Mouse (Mus musculus) layer of hippocampus, adult 18-20 months (tissue): ENCODE data around the gene Lgals2. TPM values are rescaled to one million over a fixed set of nuclear protein-coding genes. Genes with fewer than 3 reads are reported as not detected.
A peak's percentile ranks its signal among the peaks of the same experiment; 100 is the strongest.
"Not testable (repeated sequence)": the region's sequence is repeated elsewhere in the genome, so short reads cannot be mapped to it uniquely, and the experiment has no call there.

Experiments
- DNase-seq, 2 experiments: peaks; one replicate each; pipeline ENCODE4 v3.0.0; 2022; ENCODE audit warnings: low spot score in 2 of 2
- total RNA-seq, 2 experiments: library from RNA; stranded (reverse); gene quantifications; 2 replicates each; pipeline ENCODE4 v1.2.3; 2021

Lgals2 gene
- total RNA-seq, 2 experiments from 2014 or later, result not detected

DNA sequence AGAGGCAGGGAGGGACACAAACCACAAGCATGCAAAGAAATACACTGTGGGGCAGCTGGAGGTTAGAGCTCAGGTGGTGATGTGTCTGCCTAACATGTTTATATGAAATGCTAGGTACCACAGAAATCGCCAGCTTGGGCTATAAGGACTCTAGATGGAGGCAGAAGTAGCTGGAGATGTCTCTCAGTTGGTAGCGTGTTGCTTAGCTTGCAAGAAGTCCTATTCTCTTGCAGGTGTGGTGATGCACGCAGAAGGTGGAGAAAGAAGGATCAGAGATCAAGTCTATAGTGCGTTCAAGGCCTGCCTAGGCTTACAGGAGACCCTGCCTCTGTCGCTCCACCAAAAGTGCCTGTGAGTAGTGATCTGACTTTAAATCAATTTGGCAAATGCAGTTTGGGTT lies 20.2 kb upstream of the Lgals2 start:
- DNase-seq, result no peak

DNA sequence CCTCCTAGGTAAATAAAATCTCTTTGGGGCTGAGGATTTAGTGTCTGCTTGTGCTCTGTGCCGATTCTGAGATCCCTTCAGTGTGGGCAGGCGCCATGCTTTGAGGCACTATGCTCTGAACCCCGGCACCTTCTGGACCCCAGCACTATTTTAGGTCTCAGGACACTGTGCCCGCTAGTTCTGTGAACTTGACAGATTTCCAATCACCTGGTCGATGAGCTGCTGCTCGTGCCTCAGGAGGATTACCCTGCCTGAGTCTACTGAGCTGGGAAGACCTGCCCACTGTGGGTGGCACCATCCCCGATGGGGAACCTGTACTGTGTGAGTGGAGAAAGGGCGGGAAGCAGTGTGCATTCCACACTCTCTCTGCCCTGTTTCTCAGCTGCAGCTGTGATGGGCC lies 19.7 kb upstream of the Lgals2 start:
- no peak for DNase-seq

DNA sequence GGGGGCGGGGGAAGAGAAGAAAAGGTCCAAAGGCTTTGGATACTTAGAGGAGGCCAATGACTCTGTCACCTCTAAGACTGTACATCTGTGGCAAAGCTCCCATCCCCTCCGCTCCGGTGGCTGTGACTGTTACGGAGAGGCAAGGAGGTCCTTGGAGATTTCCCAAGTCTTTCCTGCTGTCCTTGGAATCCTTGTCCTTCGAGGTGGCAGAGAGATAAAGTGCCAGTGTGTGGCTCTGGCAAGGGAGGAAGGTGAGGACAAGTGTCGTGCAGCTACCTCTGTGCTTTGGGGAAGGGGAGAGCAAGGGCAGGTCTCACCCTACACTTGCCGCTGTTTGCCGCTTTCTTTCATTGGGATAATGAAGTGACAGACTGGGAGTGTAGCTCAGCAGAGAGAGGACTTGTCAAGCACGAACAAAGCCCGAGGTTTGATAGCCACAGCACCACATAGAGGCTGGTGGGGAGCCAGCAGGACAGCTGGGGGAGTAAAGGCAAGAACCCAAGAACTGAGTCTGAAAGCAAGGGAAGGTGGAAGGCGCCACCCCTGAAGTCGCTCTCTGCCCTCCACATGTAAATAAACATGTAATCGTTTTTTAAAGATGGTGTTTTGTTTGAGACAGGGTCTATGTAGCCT lies 18.6 kb upstream of the Lgals2 start:
- DNase-seq, result no peak

DNA sequence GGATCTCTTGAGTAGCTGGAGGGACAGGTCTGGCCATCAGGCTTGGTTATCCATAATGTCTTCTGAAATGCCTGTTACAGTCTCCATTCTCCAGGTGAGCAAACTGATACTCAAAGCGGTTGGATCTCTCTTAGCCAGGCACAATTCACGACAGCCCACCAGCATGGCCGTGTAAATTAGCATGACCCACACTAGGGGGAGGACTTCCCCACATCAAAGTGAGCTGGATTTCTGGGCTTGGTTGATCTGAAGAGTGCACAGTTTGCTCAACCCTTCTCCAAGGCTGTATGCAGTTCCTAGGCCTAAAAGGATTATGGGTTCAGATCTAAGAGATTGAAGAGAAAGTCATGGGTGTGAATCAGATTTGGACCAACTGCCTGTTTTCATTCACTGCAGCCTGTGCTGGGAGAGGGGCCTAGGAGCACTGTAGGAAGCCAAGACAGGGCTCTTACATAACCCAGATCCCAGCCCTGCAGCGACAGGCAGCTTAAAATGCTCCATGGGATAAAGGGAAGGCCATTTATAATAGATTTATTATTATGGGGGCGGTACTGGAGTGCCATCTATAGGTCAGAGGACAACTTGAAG lies 16.8 kb upstream of the Lgals2 start:
- no peak for DNase-seq

DNA sequence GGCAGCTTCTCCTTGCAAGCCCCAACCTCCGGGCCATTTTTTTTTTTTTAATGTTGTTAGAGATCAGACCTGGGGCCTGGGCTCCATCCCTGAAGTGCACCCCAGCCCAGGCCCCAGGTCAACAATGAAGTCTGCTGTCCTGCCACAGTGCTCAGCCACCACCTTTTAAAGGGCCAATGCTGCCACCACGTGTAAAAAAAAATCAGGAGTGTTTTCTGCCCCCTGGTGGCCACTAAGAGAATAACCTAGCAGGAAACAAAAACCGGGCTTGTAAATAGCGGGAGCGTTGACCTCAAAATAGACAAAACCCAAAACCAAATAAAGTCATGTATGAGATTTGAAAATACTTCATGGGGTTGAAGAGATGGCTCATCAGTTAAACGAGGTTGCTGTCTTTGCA lies 14.4 kb upstream of the Lgals2 start:
- peak in 1 of 2 experiments; percentile 65 for DNase-seq

DNA sequence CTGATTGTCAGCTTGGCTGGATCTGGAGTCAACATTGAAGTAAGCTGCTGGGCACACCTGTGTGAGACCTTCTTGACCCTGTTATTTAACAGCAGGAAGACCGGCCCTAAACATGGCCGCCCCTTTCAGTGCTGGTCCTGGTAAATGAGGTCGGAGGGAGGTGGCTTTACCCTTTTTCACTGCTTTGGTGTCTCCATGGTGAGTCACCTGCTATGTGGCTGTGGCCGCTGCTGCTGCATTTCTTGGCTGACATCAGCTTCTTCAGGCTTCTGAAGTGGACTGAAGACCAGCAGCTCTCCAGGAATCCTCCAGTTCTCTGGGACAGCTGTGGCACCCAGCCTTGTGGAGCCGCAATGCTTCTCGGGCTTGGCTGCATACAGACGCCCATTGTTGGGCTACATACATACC lies 13.5 kb upstream of the Lgals2 start:
- no peak for DNase-seq

DNA sequence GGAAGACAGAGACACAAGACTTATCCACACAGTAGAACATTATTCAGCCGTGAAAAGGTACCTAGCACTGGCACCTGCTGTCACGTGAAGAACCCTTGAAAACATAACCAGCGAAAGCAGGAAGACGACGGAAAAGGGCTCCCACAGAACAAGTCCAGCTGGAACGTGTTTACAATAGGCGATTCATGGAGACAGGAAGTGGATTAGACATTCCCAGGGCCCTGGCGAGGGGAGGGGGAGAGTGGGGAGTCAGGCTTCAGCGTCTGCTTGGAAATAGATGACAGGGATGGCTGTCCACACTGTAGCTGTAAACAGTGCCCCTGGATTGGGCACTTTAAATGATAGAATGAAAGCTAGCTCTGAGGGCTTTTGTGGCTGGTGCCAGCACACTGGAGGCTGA lies 13.1 kb upstream of the Lgals2 start:
- DNase-seq, result no peak

DNA sequence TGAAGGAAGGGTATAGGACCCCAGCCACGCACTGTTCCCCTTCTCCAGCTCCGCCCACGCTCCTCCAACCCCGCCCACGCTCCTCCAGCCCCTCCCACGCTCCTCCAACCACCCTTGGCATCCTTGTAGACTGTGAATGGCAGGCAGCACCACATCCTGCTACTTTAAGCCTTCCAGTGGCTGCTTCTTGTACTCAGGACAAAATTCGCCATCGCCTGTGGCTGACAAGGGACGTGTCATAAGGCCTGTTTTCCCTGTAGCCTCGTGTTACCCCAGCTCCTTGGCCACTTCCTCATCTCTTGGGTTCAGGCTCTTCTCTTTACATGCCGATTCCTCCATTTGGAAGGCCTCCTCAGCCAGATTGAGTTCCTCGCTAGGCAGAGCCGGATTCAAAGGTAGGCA lies 8.5 kb upstream of the Lgals2 start:
- DNase-seq, result no peak

DNA sequence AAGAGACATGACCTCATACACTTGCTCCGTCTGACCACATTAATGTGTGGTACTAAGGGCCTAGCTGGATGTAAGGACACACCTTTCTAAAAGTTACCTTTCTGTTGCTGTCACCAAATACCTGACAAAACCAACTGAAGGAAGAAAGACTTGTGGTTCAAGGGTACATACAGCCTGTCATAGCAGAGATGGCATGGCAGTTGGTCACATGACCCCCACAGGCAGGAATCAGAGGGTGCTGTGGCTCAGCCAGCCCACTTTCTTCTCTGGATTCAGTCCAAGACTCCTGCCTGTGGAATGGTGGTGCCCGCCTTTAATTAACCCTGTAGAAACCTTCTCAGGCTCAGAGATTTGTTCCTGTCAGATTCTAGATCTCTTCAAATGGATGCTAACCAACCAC lies 7.8 kb upstream of the Lgals2 start:
- no peak for DNase-seq

DNA sequence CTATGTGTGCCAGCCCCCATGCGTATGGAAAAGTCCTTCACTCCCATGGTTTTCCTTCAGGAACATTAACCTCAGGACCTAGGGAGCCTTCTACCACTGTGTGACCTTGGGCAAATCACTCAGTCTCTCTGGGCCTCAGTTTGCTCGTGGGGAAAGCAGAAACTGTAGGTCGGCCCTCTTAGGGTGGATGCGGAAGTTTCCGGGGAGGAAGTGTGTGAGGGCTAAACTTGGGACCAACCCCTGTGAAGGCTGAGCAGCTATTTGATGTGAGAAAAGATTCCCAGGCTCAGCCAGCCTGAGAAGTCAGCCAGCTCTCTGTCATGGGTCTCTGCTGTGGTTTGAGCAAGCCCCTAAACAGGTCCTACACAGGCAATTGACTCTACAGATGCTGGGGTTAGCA lies 7.0 kb upstream of the Lgals2 start:
- no peak for DNase-seq

DNA sequence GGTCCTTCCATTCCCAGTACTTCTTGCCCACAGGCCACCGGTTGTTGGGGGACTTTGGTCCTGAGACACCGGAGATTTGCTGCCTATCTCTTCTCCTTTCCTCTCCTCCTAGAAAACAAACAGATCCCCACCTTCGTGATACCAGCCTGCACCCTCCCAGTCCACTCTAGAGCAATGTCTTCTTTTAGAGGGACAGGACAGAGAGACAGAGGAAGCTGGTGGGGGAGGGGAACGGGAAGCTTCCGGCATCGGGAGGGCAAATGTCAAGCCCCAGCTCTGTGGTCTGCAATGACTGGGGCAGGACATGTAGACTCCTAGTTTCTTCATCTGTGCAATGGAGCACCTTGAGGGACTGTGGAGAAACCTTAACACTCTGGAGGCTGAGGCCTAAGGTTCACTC lies 4.4 kb upstream of the Lgals2 start:
- DNase-seq, result no peak

DNA sequence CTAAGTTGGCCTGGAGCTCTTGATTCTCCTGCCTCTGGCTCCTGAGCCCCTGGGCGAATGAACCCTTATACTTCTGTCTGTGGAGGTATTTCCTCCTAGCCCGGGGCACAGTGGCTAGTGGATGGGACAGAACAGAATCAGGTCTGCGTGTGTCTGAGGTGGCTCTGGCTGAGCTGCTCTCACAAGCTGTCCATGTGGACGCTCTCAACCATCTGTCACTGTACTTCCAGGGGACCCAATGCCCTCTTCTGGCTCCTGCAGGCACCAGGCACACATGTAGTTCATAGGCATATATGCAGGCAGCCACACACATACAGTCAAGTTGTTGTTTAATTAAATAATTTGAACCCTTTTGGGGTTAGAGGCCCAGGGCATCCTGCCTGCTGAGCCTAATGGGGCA lies 4.0 kb upstream of the Lgals2 start:
- DNase-seq, result no peak

DNA sequence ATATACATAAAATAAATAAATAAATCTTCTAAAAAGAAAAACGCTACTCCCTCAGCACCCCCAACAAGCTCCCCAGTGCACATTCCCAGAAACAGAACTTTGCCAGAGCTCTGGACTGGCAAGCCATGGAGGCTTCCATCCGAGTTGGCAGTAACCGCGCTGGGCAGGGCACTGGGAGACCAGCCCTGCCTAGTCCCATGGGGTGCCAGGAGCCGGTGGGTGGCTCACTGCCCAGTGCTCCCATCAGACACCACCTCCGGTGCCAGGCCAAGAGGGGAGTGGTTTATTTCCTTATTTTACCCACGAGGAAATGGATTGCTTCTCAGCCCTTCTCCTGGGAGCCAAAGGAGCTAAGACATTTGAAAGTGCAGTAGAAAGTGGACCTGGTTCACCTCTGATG lies 1.7 kb upstream of the Lgals2 start:
- DNase-seq, result peak in 1 of 2 experiments; percentile 63

DNA sequence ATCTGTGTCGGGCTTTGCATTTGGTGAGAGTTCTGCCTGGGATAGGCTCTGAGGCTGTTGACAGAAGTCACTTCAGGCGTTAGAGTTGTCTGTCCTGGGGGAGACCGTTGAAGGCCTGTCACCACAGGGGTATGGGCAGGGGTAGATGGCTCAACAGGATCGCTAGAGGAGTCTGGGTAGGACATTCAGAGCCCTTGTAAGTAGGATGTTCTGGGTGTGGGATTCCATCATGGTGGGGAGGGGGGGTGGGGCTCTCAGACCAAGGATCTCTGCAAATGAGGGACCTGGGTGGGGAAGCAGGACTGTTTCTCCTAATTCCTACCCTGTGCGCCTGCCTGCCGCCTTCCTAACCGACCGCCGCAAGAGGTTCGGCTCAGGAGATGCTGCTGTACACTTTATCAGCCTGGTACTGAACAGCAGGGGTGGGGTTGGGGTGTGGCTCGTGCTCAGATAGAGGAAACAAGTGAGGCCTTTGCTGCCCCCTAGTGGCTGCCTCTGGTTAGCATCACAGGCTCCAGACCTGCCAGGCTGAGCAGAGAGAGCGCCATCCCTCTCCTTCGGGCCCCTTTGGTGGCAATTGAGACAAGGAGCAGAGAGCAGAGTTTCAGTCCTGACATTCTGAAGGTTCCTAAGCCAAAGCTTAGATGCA lies 3.7 kb downstream of the Lgals2 start:
- peak; percentile 80 to 96 for DNase-seq

DNA sequence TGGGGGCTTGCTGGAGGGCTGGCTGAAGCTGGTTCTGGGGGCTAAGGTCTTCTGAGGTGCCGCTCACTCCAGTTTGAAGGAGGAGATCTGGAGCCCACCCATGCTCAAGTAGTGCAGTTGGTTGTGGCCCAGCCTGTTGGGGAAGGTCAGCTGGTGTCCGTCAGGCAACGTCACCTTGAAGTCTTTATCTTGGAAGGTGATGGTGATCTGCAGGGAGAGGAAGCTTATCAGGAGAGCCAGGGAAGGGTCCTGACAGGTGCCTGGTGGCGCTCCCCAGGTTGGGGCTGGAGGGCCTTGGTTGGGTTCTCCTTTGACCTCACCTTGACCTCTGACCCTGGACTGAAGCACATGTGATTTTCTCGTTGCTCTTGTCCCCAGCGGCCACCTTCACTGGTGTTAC lies 4.4 kb downstream of the Lgals2 start:
- DNase-seq, result no peak

DNA sequence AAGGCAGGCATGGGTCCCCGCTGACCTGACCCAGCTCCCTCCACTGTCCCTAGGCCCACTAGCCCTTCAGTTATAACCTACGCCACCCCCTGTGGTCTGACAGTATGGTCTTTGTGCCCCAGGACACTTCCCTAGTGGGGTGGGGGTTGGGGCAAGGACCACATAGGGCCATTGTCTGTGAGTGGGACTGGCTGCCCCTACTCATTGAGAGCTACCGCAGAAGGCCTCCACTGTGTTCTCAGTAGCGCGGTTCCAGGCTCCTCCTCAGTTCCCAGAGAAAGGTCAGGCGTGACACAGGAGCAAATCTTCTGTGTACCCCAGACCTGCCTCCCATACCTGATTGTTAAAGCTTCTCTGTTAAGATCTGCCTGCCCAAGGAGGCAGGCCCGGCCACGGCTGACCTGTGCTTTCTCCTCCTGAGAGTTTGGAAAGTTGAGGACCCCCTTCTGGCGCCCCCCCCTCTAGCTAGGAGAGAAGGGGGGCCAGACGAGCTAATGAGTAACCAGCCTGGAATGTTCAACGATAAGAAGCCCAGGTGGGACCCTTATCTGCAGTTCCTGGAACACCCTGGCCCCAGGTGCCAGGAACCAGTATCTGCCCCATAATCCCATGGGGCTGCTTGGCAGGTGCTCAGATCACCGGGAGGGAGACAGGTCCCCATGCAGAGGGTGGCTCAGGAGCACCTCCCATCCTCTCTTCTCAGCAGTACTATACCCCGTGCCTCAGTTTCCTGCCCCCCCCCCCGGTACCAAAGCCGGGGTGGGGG lies 5.1 kb downstream of the Lgals2 start:
- peak in 1 of 2 experiments; percentile 56 for DNase-seq

DNA sequence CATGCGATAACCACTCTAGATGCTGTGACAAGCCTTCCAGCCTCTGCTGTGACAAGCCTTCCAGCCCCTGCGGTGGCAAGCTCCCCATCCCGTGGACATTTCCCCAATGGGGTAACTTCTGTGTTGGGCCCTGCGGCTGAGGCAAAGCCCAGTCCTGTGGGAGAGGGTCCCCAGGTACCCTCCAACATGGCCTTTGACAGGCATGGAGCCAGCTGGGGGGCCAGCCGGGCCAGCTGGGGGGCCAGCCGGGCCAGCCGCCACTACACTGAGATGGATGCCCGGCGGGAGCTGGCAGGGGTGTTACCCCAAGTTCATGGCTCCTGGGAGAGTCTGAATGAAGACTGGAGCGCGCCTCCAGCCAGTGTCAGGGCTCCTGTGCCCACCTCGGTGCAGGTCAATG lies 5.8 kb downstream of the Lgals2 start:
- DNase-seq, result no peak

DNA sequence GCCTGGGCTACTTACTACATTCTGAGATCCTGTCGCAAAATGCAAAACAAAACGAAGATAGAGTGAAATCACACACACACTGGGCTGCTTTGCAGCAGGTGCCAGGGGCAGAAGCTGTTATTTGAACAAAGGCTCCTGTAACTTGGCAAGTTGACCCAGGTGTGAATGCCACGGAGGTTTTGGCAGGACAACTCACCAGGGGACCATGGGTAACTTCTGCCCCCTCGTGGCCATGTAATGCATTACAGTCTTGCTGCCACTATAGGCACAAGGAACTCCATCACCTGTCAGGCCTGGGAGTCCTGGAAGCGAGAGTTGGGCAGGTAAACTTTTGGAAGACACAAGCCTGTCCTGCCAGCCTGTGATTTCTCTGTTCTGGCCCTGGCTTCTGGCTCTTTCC lies 6.9 kb downstream of the Lgals2 start:
- peak; percentile 43 to 85 for DNase-seq

DNA sequence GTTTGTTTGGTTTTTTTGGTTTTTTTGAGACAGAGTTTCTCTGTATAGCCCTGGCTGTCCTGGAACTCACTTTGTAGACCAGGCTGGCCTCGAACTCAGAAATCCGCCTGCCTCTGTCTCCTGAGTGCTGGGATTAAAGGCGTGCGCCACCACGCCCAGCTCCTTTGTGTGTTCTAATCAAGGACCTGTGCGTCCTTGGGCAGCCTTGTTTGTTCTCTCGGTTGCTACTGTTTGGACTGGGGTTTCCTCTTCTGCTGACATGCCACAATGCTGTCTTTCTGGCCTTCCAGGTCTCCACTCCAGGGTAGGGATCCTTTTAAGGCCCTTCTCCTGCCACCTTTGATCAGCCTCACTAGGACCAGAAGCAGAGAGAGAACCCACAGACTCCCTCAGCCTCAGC lies 8.5 kb downstream of the Lgals2 start:
- DNase-seq, result not testable (repeated sequence)

DNA sequence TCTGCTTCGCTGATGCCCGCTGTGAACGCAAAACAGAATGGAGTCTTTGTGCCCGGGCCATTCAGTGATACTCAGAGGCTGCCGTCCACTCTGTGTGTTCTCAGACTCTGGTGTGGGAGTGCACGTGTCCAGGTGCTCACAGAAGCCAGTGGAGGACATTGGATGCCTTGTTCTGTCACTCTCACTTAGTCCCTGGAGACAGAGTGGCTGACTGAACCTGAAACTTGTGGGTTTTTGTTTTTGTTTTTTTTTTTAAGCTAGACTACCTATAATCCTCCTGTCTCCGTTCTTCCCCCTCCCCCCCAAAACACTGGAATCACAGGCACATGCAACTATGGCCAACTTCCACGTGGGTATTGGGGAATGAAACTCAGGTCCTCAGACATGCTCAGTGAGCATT lies 9.0 kb downstream of the Lgals2 start:
- DNase-seq, result no peak

DNA sequence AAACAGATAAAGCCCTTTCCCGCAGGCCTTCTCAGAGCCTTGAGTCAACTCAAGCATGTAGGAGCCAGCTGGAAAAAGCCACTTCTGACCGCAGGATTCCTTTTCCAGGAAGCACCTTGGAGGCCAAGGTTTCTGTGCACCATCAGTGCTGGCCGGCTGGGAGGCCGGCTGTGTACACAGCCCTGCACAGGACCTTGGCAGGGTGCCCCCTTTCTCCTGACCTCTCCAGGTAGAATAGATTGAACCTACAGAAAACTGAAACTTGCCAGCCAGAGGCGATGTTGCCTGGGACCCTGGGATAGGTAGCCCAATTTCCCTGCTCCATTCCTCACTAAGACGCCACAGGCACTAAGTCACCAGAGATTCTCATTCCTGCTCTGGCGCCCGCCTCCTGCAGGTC lies 9.5 kb downstream of the Lgals2 start:
- DNase-seq, result no peak

DNA sequence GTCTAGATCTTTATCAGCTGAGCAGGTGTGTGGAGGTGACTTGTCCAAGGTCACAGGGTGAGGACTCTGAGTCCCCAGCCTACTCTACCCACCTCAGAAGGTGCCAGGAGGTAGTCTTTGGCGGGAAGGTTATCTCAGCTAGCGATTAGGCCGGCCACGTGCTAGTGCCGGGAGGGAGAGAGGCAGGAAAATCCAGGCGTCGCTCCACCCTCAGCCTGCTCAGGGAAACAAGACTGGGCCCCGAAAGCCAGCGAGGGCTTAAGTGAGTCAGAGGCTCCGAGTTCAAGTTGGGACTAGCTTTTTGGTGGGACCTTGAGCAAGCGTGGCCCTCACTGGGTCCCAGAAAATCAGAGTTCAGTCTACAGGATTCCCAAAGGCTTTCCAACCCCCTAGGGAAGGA lies 10.0 kb downstream of the Lgals2 start:
- DNase-seq, result no peak
